Mouse (Mus musculus): ENCODE results near the gene Tspoap1. TPM values are rescaled to one million over a fixed set of nuclear protein-coding genes. Genes with fewer than 3 reads are reported as not detected.

The Tspoap1 gene
- polyA plus RNA-seq, 1 experiment from 2014 or later, result 40.6 TPM

- Histone ChIP-seq H3K9ac (replicated peaks) (no peak overlapping the region), H3K27me3 (no peaks in the 10 kb centered on the region; the same call in 1 of the 2 replicates), H3K9me3 (no peaks in the 10 kb centered on the region), H3K4me2 (replicated peaks) (no peak overlapping the region), H3K4me1 (no peaks in the 10 kb centered on the region), H3K4me3 (no peak overlapping the region), H3K36me3 (peaks cover 30% of the 10 kb centered on the region), H3K27ac (replicated peaks) (no peak overlapping the region)
- WGBS, result 95% methylated on average over 7 of the region's 7 CpGs
- no peak for ATAC-seq (ENCODE audit: low FRiP score, low read depth)
Measured at GRCm38 (mm10) chr11:87747716-87748115, 12.6 kb upstream of the Tspoap1 start.

- H3K27me3 ChIP-seq, result no peaks in the 10 kb centered on the region; the same call in 1 of the 2 replicates
- H3K4me2 ChIP-seq (replicated peaks), result no peak overlapping the region
- H3K9me3 ChIP-seq, result no peaks in the 10 kb centered on the region
- no peaks in the 10 kb centered on the region for H3K4me1 ChIP-seq
- no peak overlapping the region for H3K4me3 ChIP-seq
- H3K9ac ChIP-seq (replicated peaks), result no peak overlapping the region
- no peak for ATAC-seq (ENCODE audit: low FRiP score, low read depth)
- no peak overlapping the region for H3K27ac ChIP-seq (replicated peaks)
- WGBS, result 43% methylated on average over 19 of the region's 19 CpGs
- peaks cover 23% of the 10 kb centered on the region for H3K36me3 ChIP-seq
Measured at GRCm38 (mm10) chr11:87748132-87749119, 11.9 kb upstream of the Tspoap1 start.

GRCm38 (mm10) chr11:87749192-87750042 lies 10.9 kb upstream of the Tspoap1 start:
- H3K4me1 ChIP-seq, result no peaks in the 10 kb centered on the region
- 60% methylated on average over 18 of the region's 18 CpGs for WGBS
- no peak overlapping the region for H3K4me2 ChIP-seq (replicated peaks)
- peaks cover 14% of the 10 kb centered on the region for H3K36me3 ChIP-seq
- no peaks in the 10 kb centered on the region; the same call in 1 of the 2 replicates for H3K27me3 ChIP-seq
- no peaks in the 10 kb centered on the region for H3K9me3 ChIP-seq
- ATAC-seq (ENCODE audit: low FRiP score, low read depth), result no peak
- no peak overlapping the region for H3K9ac ChIP-seq (replicated peaks)
- H3K4me3 ChIP-seq, result no peak overlapping the region
- no peak overlapping the region for H3K27ac ChIP-seq (replicated peaks)

- H3K27me3 ChIP-seq, result no peaks in the 10 kb centered on the region; the same call in 1 of the 2 replicates
- 84% methylated on average over 11 of the region's 11 CpGs for WGBS
- no peaks in the 10 kb centered on the region for H3K9me3 ChIP-seq
- no peak overlapping the region for H3K27ac ChIP-seq (replicated peaks)
- H3K4me3 ChIP-seq, result no peak overlapping the region
- H3K4me2 ChIP-seq (replicated peaks), result no peak overlapping the region
- ATAC-seq (ENCODE audit: low FRiP score, low read depth), result no peak
- no peak overlapping the region for H3K9ac ChIP-seq (replicated peaks)
- no peaks in the 10 kb centered on the region for H3K4me1 ChIP-seq
- peaks cover 8% of the 10 kb centered on the region for H3K36me3 ChIP-seq
Measured at GRCm38 (mm10) chr11:87750043-87750421, 10.3 kb upstream of the Tspoap1 start.

GRCm38 (mm10) chr11:87750521-87750920 lies 9.8 kb upstream of the Tspoap1 start:
- Histone ChIP-seq H3K4me2 (replicated peaks) (no peak overlapping the region), H3K27me3 (no peaks in the 10 kb centered on the region; the same call in 1 of the 2 replicates), H3K27ac (replicated peaks) (no peak overlapping the region), H3K9me3 (no peaks in the 10 kb centered on the region), H3K4me1 (no peaks in the 10 kb centered on the region), H3K36me3 (peaks cover 3% of the 10 kb centered on the region; the same call in 1 of the 2 replicates), H3K9ac (replicated peaks) (no peak overlapping the region), H3K4me3 (no peak overlapping the region)
- ATAC-seq (ENCODE audit: low FRiP score, low read depth), result no peak
- WGBS, result 69% methylated on average over 3 of the region's 3 CpGs

GRCm38 (mm10) chr11:87751031-87751430 lies 9.3 kb upstream of the Tspoap1 start:
- WGBS, result 75% methylated on average over 8 of the region's 8 CpGs
- no peak for ATAC-seq (ENCODE audit: low FRiP score, low read depth)
- Histone ChIP-seq H3K4me2 (replicated peaks) (no peak overlapping the region), H3K27me3 (no peaks in the 10 kb centered on the region; the same call in 1 of the 2 replicates), H3K36me3 (no peaks in the 10 kb centered on the region), H3K4me3 (no peak overlapping the region), H3K4me1 (no peaks in the 10 kb centered on the region), H3K9me3 (no peaks in the 10 kb centered on the region), H3K9ac (replicated peaks) (no peak overlapping the region), H3K27ac (replicated peaks) (no peak overlapping the region)

- Histone ChIP-seq H3K27me3 (no peaks in the 10 kb centered on the region; the same call in 1 of the 2 replicates), H3K9ac (replicated peaks) (no peak overlapping the region), H3K27ac (replicated peaks) (no peak overlapping the region), H3K9me3 (no peaks in the 10 kb centered on the region), H3K4me1 (no peaks in the 10 kb centered on the region), H3K4me2 (replicated peaks) (no peak overlapping the region), H3K36me3 (no peaks in the 10 kb centered on the region), H3K4me3 (no peak overlapping the region)
- ATAC-seq (ENCODE audit: low FRiP score, low read depth), result no peak
- 69% methylated on average over 4 of the region's 4 CpGs for WGBS
Measured at GRCm38 (mm10) chr11:87751491-87751966, 8.8 kb upstream of the Tspoap1 start.

GRCm38 (mm10) chr11:87752307-87752706 lies 8.0 kb upstream of the Tspoap1 start:
- Histone ChIP-seq H3K4me3 (no peak overlapping the region), H3K27ac (replicated peaks) (no peak overlapping the region), H3K4me1 (no peaks in the 10 kb centered on the region), H3K9me3 (no peaks in the 10 kb centered on the region), H3K4me2 (replicated peaks) (no peak overlapping the region), H3K36me3 (no peaks in the 10 kb centered on the region), H3K9ac (replicated peaks) (no peak overlapping the region), H3K27me3 (no peaks in the 10 kb centered on the region; the same call in 1 of the 2 replicates)
- 86% methylated on average over 1 of the region's 1 CpGs for WGBS
- no peak for ATAC-seq (ENCODE audit: low FRiP score, low read depth)

- no peaks in the 10 kb centered on the region; the same call in 1 of the 2 replicates for H3K27me3 ChIP-seq
- ATAC-seq (ENCODE audit: low FRiP score, low read depth), result no peak
- H3K4me3 ChIP-seq, result no peak overlapping the region
- 93% methylated on average over 8 of the region's 8 CpGs for WGBS
- H3K27ac ChIP-seq (replicated peaks), result no peak overlapping the region
- H3K9ac ChIP-seq (replicated peaks), result no peak overlapping the region
- H3K4me2 ChIP-seq (replicated peaks), result no peak overlapping the region
- no peaks in the 10 kb centered on the region for H3K4me1 ChIP-seq
- H3K9me3 ChIP-seq, result no peaks in the 10 kb centered on the region
- no peaks in the 10 kb centered on the region for H3K36me3 ChIP-seq
Measured at GRCm38 (mm10) chr11:87753255-87753654, 7.1 kb upstream of the Tspoap1 start.

GRCm38 (mm10) chr11:87753891-87754501 lies 6.3 kb upstream of the Tspoap1 start:
- Histone ChIP-seq H3K27ac (replicated peaks) (no peak overlapping the region), H3K9ac (replicated peaks) (no peak overlapping the region), H3K9me3 (no peaks in the 10 kb centered on the region), H3K36me3 (no peaks in the 10 kb centered on the region), H3K4me3 (no peak overlapping the region), H3K27me3 (no peaks in the 10 kb centered on the region; the same call in 1 of the 2 replicates), H3K4me1 (no peaks in the 10 kb centered on the region), H3K4me2 (replicated peaks) (no peak overlapping the region)
- no peak for ATAC-seq (ENCODE audit: low FRiP score, low read depth)
- 82% methylated on average over 5 of the region's 5 CpGs for WGBS

- WGBS, result 67% methylated on average over 5 of the region's 5 CpGs
- Histone ChIP-seq H3K36me3 (no peaks in the 10 kb centered on the region), H3K27ac (replicated peaks) (no peak overlapping the region), H3K9me3 (no peaks in the 10 kb centered on the region), H3K4me3 (no peak overlapping the region), H3K9ac (replicated peaks) (no peak overlapping the region), H3K4me1 (peaks cover 2% of the 10 kb centered on the region; the same call in 1 of the 2 replicates), H3K27me3 (peaks cover 2% of the 10 kb centered on the region; the same call in 1 of the 2 replicates), H3K4me2 (replicated peaks) (no peak overlapping the region)
- no peak for ATAC-seq (ENCODE audit: low FRiP score, low read depth)
Measured at GRCm38 (mm10) chr11:87754603-87755002, 5.7 kb upstream of the Tspoap1 start.
